In genomic region chr8:126547361-126547760, GRCm38 (mm10) we compare ENCODE assay signal across 18 mouse cellular contexts. TPM values are rescaled to one million over a fixed set of nuclear protein-coding genes. Genes with fewer than 3 reads are reported as not detected.
DNase-seq lines count a peak whose midpoint lies in the region; ATAC-seq and TF ChIP-seq lines count a peak whose summit lies in the region.
"Had no signal": no experiment of that assay in that cellular context is flagged by ENCODE, and none has a peak within 500 bp of the region (broad histone marks: within the 10 kb centered on the region; RNA-seq: fewer than 3 reads in every experiment).

No protein-coding gene starts in this region.

- no peak for DNase-seq in heart, embryonic 10.5 days (ENCODE audit: low spot score)
- no peak for DNase-seq in heart, postnatal 4 days
- no peak for DNase-seq in heart, adult 9 months (ENCODE audit: low spot score in 2 of 2)
- no peak for DNase-seq in heart, postnatal 0 days (ENCODE audit: low spot score)
- no peak for DNase-seq in liver
- no peak for DNase-seq in layer of hippocampus, postnatal 25 days (ENCODE audit: extremely low spot score in 1 of 2, low spot score in 1 of 2)
- DNase-seq: cerebellum, adult 2 months; forebrain, postnatal 0 days; kidney, adult 11 months; kidney, adult 9 months had no signal

- H3K9me3 ChIP-seq in heart, embryonic 10.5 days, result no peaks in the 10 kb centered on the region
- no peaks in the 10 kb centered on the region for H3K9me3 ChIP-seq in heart, embryonic 14.5 days (ENCODE audit: control insufficient read depth, low read length)
- no peaks in the 10 kb centered on the region for H3K9me3 ChIP-seq in heart, postnatal 0 days (replicated peaks; ENCODE audit: control insufficient read depth, low read length)
- H3K9me3 ChIP-seq: embryonic facial prominence, embryonic 10.5 days; forebrain, embryonic 13.5 days; hindbrain, embryonic 15.5 days had no signal

- 91% methylated on average over 4 of the region's 4 CpGs for WGBS in heart, embryonic 10.5 days
- 86% methylated on average over 4 of the region's 4 CpGs for WGBS in heart, embryonic 14.5 days
- 85% methylated on average over 4 of the region's 4 CpGs for WGBS in heart, postnatal 0 days

- no peak overlapping the region for H3K9ac ChIP-seq in heart, embryonic 14.5 days (ENCODE audit: low read length)
- H3K9ac ChIP-seq in heart, postnatal 0 days (replicated peaks; ENCODE audit: low read depth, low read length), result no peak overlapping the region
- H3K9ac ChIP-seq: forebrain, embryonic 13.5 days; forebrain, postnatal 0 days; hindbrain, embryonic 15.5 days had no signal

- H3K36me3 ChIP-seq in heart, embryonic 10.5 days, result no peaks in the 10 kb centered on the region
- no peaks in the 10 kb centered on the region for H3K36me3 ChIP-seq in heart, embryonic 14.5 days (ENCODE audit: control insufficient read depth, insufficient read depth, low read length)
- H3K36me3 ChIP-seq in heart, postnatal 0 days (replicated peaks; ENCODE audit: control insufficient read depth, insufficient read depth, low read length), result no peaks in the 10 kb centered on the region
- H3K36me3 ChIP-seq: embryonic facial prominence, embryonic 10.5 days; hindbrain, embryonic 15.5 days had no signal

- TF ChIP-seq EP300 in heart, postnatal 0 days (IDR thresholded peaks at IDR 0.05; ENCODE audit: low read depth), result no peak; the same call in 1 of the 2 replicates

- H3K4me2 ChIP-seq in heart, embryonic 14.5 days (ENCODE audit: low read length), result no peak overlapping the region
- H3K4me2 ChIP-seq in heart, postnatal 0 days (ENCODE audit: low read depth, low read length), result no peak overlapping the region
- H3K4me2 ChIP-seq: forebrain, embryonic 13.5 days; hindbrain, embryonic 15.5 days had no signal

- no peaks in the 10 kb centered on the region for H3K27me3 ChIP-seq in heart, embryonic 10.5 days (ENCODE audit: insufficient read depth, poor library complexity, severe bottlenecking)
- H3K27me3 ChIP-seq in heart, embryonic 14.5 days (ENCODE audit: control insufficient read depth, insufficient read depth, low read length), result no peaks in the 10 kb centered on the region
- no peaks in the 10 kb centered on the region for H3K27me3 ChIP-seq in heart, postnatal 0 days (ENCODE audit: control insufficient read depth, insufficient read depth, low read length)
- H3K27me3 ChIP-seq: CH12.LX; forebrain, embryonic 13.5 days; hindbrain, embryonic 15.5 days; Patski had no signal

- peak overlapping the region; percentile 48 for H3K27ac ChIP-seq in heart, embryonic 10.5 days
- H3K27ac ChIP-seq in heart, embryonic 14.5 days (replicated peaks in 1 of 2; ENCODE audit: control insufficient read depth in 1 of 2, insufficient read depth in 1 of 2, low read depth in 2 of 2, low read length in 2 of 2), result peak overlapping the region; percentile 72 to 78
- H3K27ac ChIP-seq in bone marrow macrophage, adult 2 months (ENCODE audit: insufficient read depth, low read depth, low read length), result peak overlapping the region; percentile 81
- peak overlapping the region; percentile 94 for H3K27ac ChIP-seq in heart, postnatal 0 days (ENCODE audit: low read depth)
- H3K27ac ChIP-seq: embryonic facial prominence, embryonic 10.5 days; forebrain, embryonic 13.5 days; hindbrain, embryonic 15.5 days had no signal

- no peak for TF ChIP-seq POLR2A in bone marrow macrophage, adult 2 months (IDR thresholded peaks at IDR 0.05; ENCODE audit: borderline replicate concordance, low read depth, low read length)

- H3K4me3 ChIP-seq in heart, embryonic 10.5 days, result no peak overlapping the region
- no peak overlapping the region for H3K4me3 ChIP-seq in heart, embryonic 14.5 days (ENCODE audit: control insufficient read depth in 1 of 2, insufficient read depth in 1 of 2, low read depth in 1 of 2, low read length in 2 of 2)
- H3K4me3 ChIP-seq in bone marrow macrophage, adult 2 months (ENCODE audit: insufficient read depth, low read length), result no peak overlapping the region
- H3K4me3 ChIP-seq in heart, postnatal 0 days (ENCODE audit: low read depth, low read length), result no peak overlapping the region
- H3K4me3 ChIP-seq: embryonic facial prominence, embryonic 10.5 days; forebrain, embryonic 13.5 days; hindbrain, embryonic 15.5 days had no signal

- H3K4me1 ChIP-seq in heart, embryonic 10.5 days, result peaks cover 36% of the 10 kb centered on the region
- H3K4me1 ChIP-seq in heart, embryonic 14.5 days (ENCODE audit: control insufficient read depth in 2 of 2, insufficient read depth in 2 of 2, low read length in 2 of 2), result peaks cover 30 to 40% of the 10 kb centered on the region in 2 experiments
- peaks cover 59% of the 10 kb centered on the region for H3K4me1 ChIP-seq in bone marrow macrophage, adult 2 months (ENCODE audit: control insufficient read depth, insufficient read depth, low read length)
- peaks cover 38% of the 10 kb centered on the region for H3K4me1 ChIP-seq in heart, postnatal 0 days (ENCODE audit: control insufficient read depth, insufficient read depth)
- H3K4me1 ChIP-seq: forebrain, embryonic 13.5 days; hindbrain, embryonic 15.5 days had no signal

- TF ChIP-seq CTCF in bone marrow macrophage, adult 2 months (IDR thresholded peaks at IDR 0.05; ENCODE audit: low read depth, low read length), result no peak
- no peak for TF ChIP-seq CTCF in heart, postnatal 0 days (IDR thresholded peaks at IDR 0.05; ENCODE audit: low read depth)

- ATAC-seq in heart, embryonic 14.5 days (ENCODE audit: insufficient number of reproducible peaks, insufficient read depth, low FRiP score, low read depth), result no peak
- ATAC-seq in heart, postnatal 0 days (ENCODE audit: insufficient read depth, low read depth), result no peak
- ATAC-seq: activated CD4-positive, CD25-positive, alpha-beta regulatory T cell, adult 4 months; forebrain, embryonic 13.5 days; forebrain, postnatal 0 days had no signal

RNA-seq across cellular contexts. Expression of gene Irf2bp2, which starts 46.4 kb away (rescaled TPM):
- polyA plus RNA-seq in heart, embryonic 10.5 days (2016; fragmentation: Nextera tagmentation; extraction: Ambion mirVana), result 4.6 and 6.5 TPM in 2 replicates
- total RNA-seq in heart, postnatal 4 days (2021), result 10 to 100 TPM; 98.2 to 100.0 TPM
- 8.1 and 9.1 TPM in 2 replicates for polyA plus RNA-seq in heart, embryonic 14.5 days (2014; fragmentation: Nextera tagmentation; extraction: Ambion mirVana)
- 163 and 167 TPM in 2 replicates for polyA plus RNA-seq in bone marrow macrophage, adult 2 months (2012; ENCODE audit: insufficient read depth, insufficient read length, missing spikeins)
- 132 and 175 TPM in 2 replicates for total RNA-seq in heart, postnatal 0 days (2014; rRNA removed; ENCODE audit: low replicate concordance)
- 9.6 and 9.8 TPM in 2 replicates for polyA plus RNA-seq in heart, postnatal 0 days (2015; fragmentation: Nextera tagmentation; extraction: Ambion mirVana)
- 10 to 100 TPM; 55.4 to 59.0 TPM for total RNA-seq in layer of hippocampus, postnatal 25 days (2021)

Comparison
In these comparisons a context has a peak if more than half of its experiments do, and no peak if none do; other contexts are left out.
1. RNA of gene Irf2bp2, which starts 46.4 kb away (polyA plus RNA-seq): 163 to 167 TPM in bone marrow macrophage, adult 2 months; 9.6 to 9.8 TPM in heart, postnatal 0 days, 8.1 to 9.1 TPM in heart, embryonic 14.5 days and 4.6 to 6.5 TPM in heart, embryonic 10.5 days; every median in the first group is over 10 times any median in the second.
2. Peak in every context shown above with its lines, with median percentiles within 50 percentile points of each other: H3K27ac ChIP-seq.